Mouse (Mus musculus): ENCODE measurements around the gene Klhl10. TPM values are rescaled to one million over a fixed set of nuclear protein-coding genes. Genes with fewer than 3 reads are reported as not detected.

Klhl10 gene
- total RNA-seq, 2 experiments from 2014 or later: 0.23 to 0.39 TPM

GRCm38 (mm10) chr11:100484461-100484860 is 42.7 kb downstream of the Klhl10 start:
- intact Hi-C loops (cut with DNase I): no loop called here
- DNase-seq: no peak

GRCm38 (mm10) chr11:100485801-100486538 is 44.3 kb downstream of the Klhl10 start:
- peak; percentile 36 for DNase-seq

More at GRCm38 (mm10) chr11:100484461-100484860, 42.7 kb downstream of the Klhl10 start:
- TF ChIP-seq CTCF (IDR thresholded peaks at IDR 0.05): no peak
- Histone ChIP-seq H3K4me3 (no peak overlapping the region), H3K27ac (no peak overlapping the region)

GRCm38 (mm10) chr11:100490951-100491350 is 49.2 kb downstream of the Klhl10 start:
- H3K27ac ChIP-seq: no peak overlapping the region
- DNase-seq: no peak
- peak; percentile 32; the same call in 1 of the 2 replicates for TF ChIP-seq CTCF (IDR thresholded peaks at IDR 0.05)
- no peak overlapping the region for H3K4me3 ChIP-seq
- intact Hi-C loops (cut with DNase I): no loop called here

More at GRCm38 (mm10) chr11:100485801-100486538, 44.3 kb downstream of the Klhl10 start:
- Histone ChIP-seq H3K27ac (no peak overlapping the region), H3K4me3 (no peak overlapping the region)
- intact Hi-C loops (cut with DNase I): loop anchor here (5.0 kb wide), 1 partner anchor 71 kb away; no protein-coding TSS in a partner anchor
- TF ChIP-seq CTCF (IDR thresholded peaks at IDR 0.05): peak; percentile 53

- intact Hi-C loops (cut with DNase I): no loop called here
- Histone ChIP-seq H3K4me3 (peak overlapping the region; percentile 36), H3K27ac (peak overlapping the region; percentile 31; the same call in 1 of the 2 replicates)
- DNase-seq: no peak
- TF ChIP-seq CTCF (IDR thresholded peaks at IDR 0.05): no peak
Observed at GRCm38 (mm10) chr11:100493771-100494170, 52.1 kb downstream of the Klhl10 start.

GRCm38 (mm10) chr11:100500241-100500640 is 58.5 kb downstream of the Klhl10 start:
- DNase-seq: no peak
- intact Hi-C loops (cut with DNase I): no loop called here

DNA sequence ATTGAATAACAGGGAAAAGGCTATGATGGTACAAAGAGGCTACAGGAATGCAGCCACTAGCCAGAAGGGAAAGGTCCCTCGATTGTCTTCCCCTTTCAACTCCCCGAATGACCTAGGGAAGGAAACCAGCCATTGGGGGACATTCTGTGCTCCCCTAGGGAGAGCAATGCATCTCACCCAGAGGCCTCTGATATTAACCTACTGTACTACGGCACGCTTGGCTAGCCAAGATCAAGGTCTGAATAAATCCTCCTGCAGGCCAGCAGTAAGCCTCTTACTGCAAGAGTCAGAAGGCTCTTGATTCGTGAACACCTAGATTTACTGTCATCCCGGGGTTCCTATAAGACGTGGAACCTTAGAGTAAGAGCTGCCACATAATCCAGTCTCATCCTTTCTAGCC is 58.9 kb downstream of the Klhl10 start:
- TF ChIP-seq CTCF (IDR thresholded peaks at IDR 0.05): no peak
- no peak for DNase-seq
- no peak overlapping the region for H3K4me3 ChIP-seq
- H3K27ac ChIP-seq: no peak overlapping the region
- intact Hi-C loops (cut with DNase I): no loop called here

More at GRCm38 (mm10) chr11:100500241-100500640, 58.5 kb downstream of the Klhl10 start:
- no peak for TF ChIP-seq CTCF (IDR thresholded peaks at IDR 0.05)
- Histone ChIP-seq H3K4me3 (no peak overlapping the region), H3K27ac (no peak overlapping the region)

- Histone ChIP-seq H3K4me3 (no peak overlapping the region), H3K27ac (no peak overlapping the region)
- intact Hi-C loops (cut with DNase I): no loop called here
- DNase-seq: no peak
- no peak for TF ChIP-seq CTCF (IDR thresholded peaks at IDR 0.05)
Observed at GRCm38 (mm10) chr11:100501321-100501720, 59.6 kb downstream of the Klhl10 start.

DNA sequence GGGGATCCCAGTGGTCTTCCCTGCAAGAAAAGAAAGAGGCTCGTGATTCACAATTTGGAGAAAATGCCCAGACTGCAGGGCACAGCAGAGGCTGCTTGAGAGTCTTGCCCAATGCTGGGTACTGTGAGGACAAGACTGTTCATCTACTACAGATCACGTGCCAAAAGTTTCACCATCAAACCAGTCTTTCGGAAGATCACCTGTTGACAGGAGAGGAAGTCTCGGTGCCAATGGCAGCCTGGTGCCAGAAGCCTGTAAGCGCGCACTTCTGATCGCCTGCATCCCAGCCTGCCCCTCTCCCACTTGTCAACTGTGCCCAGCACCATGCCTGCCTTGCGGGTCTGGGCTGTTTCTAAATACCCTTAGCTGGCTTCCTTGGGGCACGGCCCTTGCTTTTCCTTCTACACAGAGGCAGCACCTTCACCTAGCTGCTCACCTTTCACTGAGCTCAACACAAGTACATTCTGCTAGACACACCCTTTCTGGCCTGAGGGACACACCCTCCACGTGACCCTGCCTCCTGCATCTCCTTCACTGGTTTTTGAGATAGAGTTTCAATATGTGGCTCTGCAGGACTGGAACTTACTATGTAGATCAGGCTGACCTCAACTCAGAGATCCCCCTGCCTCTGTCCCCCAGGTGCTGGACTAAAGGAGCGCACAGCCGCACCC is 63.4 kb downstream of the Klhl10 start:
- TF ChIP-seq CTCF (IDR thresholded peaks at IDR 0.05): no peak
- no peak for DNase-seq
- Histone ChIP-seq H3K4me3 (no peak overlapping the region), H3K27ac (no peak overlapping the region)
- intact Hi-C loops (cut with DNase I): no loop called here

DNA sequence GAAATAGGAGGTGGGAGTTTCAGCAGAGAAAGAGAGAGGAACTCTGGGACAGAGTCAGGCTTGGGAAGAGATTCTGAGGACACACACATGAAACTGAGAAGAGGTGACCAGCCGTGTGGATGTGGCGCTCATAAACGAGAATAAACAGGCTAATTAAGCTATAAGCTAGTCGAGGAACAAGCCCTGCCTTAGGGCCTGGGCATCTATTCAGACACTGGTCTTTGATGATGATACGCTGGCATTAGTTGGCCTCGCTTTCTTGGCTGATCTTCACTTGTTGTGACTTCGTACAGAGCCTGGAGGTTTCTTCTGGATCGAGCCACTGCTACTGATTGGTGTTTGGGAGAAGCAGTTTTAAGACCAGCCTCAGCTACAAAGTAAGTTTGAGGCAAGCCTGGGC is 64.3 kb downstream of the Klhl10 start:
- H3K27ac ChIP-seq: no peak overlapping the region
- no peak for DNase-seq
- no peak for TF ChIP-seq CTCF (IDR thresholded peaks at IDR 0.05)
- H3K4me3 ChIP-seq: no peak overlapping the region
- intact Hi-C loops (cut with DNase I): no loop called here

Small RNA genes within 50 kb of the gene (microRNA-seq; reads per million reads assigned to microRNA genes)
- gene Gm27374 (not detected), gene Mir7116 (not detected)

Other genes with a start within 250 kb of the Klhl10 start
- not detected for gene Krt9, start 248.7 kb upstream of the Klhl10 start, total RNA-seq (2021)
- gene Krt14, start 234.4 kb upstream of the Klhl10 start, total RNA-seq (2021): not detected
- not detected for gene Krt16, start 193.0 kb upstream of the Klhl10 start, total RNA-seq (2021)
- not detected for gene Krt17, start 180.9 kb upstream of the Klhl10 start, total RNA-seq (2021)
- not detected for gene Krt42, start 172.0 kb upstream of the Klhl10 start, total RNA-seq (2021)
- gene Eif1, start 122.0 kb upstream of the Klhl10 start, total RNA-seq (2021): 1,000 to 10,000 TPM; 1,442 to 1,567 TPM
- gene Gast, start 107.5 kb upstream of the Klhl10 start, total RNA-seq (2021): not detected
- under 1 TPM in 1 of 2 experiments, not detected in 1; 0.14 TPM for gene Hap1, start 85.8 kb upstream of the Klhl10 start, total RNA-seq (2021)
- 100 to 1,000 TPM in 1 of 2 experiments, 10 to 100 TPM in 1; 68.6 to 104 TPM for gene Jup, start 44.2 kb upstream of the Klhl10 start, total RNA-seq (2021)
- 1 to 10 TPM; 2.0 to 4.6 TPM for gene P3h4, start 27.1 kb upstream of the Klhl10 start, total RNA-seq (2021)
- gene Fkbp10, start 26.2 kb upstream of the Klhl10 start, total RNA-seq (2021): 1 to 10 TPM; 1.9 to 4.5 TPM
- gene Nt5c3b, start 109 bp upstream of the Klhl10 start, total RNA-seq (2021): 1 to 10 TPM; 6.6 to 8.8 TPM
- 1 to 10 TPM; 4.7 to 4.9 TPM for gene Klhl11, start 30.8 kb downstream of the Klhl10 start, total RNA-seq (2021)
- gene Acly, start 86.1 kb downstream of the Klhl10 start, total RNA-seq (2021): 10 to 100 TPM; 10.3 to 19.0 TPM
- gene Ttc25, start 103.7 kb downstream of the Klhl10 start, total RNA-seq (2021): under 1 TPM; 0.10 to 0.31 TPM
- 1 to 10 TPM; 3.2 to 4.4 TPM for gene Cnp, start 133.0 kb downstream of the Klhl10 start, total RNA-seq (2021)
- gene Nkiras2, start 177.3 kb downstream of the Klhl10 start, total RNA-seq (2021): 10 to 100 TPM; 15.3 to 21.9 TPM
- gene Dnajc7, start 178.3 kb downstream of the Klhl10 start, total RNA-seq (2021): 100 to 1,000 TPM; 116 TPM